Mouse (Mus musculus): ENCODE results near the gene S100a5. TPM values are rescaled to one million over a fixed set of nuclear protein-coding genes. Genes with fewer than 3 reads are reported as not detected.

Gene S100a5
- polyA plus RNA-seq (2014; fragmentation: Nextera tagmentation; extraction: Ambion mirVana) = not detected in 2 replicates

DNA sequence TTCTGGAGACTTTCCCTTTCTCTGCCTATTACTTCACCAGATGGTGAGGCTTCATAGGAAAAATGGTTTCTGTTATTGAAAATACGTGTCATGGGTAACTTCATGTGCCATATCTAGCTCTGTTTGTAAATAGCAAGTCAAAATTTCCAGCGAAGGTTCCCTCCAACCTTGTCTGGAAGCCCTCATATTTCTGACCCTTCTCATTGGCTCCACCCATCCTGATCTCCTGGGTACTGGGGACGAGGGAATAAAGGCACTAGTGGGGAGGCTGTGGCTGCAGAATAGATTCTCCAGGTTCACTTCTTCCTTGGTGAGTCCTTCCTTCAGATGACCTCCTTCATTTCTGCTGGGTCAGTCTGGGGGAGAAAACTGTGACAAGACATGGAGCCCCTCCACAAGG, at the start of gene S100a5:
Gene S100a5, plus strand, starts transcription at position 301 of the 400 bp plus-strand sequence.
- no peak within 1 kb of the TSS for H3K9ac ChIP-seq (ENCODE audit: low read length)
- H3K4me2 ChIP-seq (ENCODE audit: low read depth) = no peak within 1 kb of the TSS
- no peaks in the 10 kb centered on the region for H3K9me3 ChIP-seq (ENCODE audit: control insufficient read depth, low read length)
- no peak within 1 kb of the TSS for H3K27ac ChIP-seq (ENCODE audit: low read depth, low read length)
- DNase-seq (ENCODE audit: low spot score) = no peak
- WGBS = 66% methylated on average over 3 of the region's 3 CpGs
- no peaks in the 10 kb centered on the region for H3K4me1 ChIP-seq (ENCODE audit: control insufficient read depth, insufficient read depth, low read length)
- no peaks in the 10 kb centered on the region for H3K36me3 ChIP-seq (ENCODE audit: control insufficient read depth, insufficient read depth, low read length)
- no peaks in the 10 kb centered on the region for H3K27me3 ChIP-seq (ENCODE audit: control insufficient read depth, insufficient read depth, low read length)
- H3K4me3 ChIP-seq (ENCODE audit: low read depth, low read length) = no peak within 1 kb of the TSS
- no peak for ATAC-seq (ENCODE audit: insufficient read depth, low FRiP score, low TSS enrichment)

- Histone ChIP-seq H3K4me3 (ENCODE audit: low read depth, low read length) (no peak within 1 kb of the TSS), H3K9me3 (ENCODE audit: control insufficient read depth, low read length) (no peaks in the 10 kb centered on the region), H3K4me1 (ENCODE audit: control insufficient read depth, insufficient read depth, low read length) (no peaks in the 10 kb centered on the region), H3K9ac (ENCODE audit: low read length) (no peak within 1 kb of the TSS), H3K4me2 (ENCODE audit: low read depth) (no peak within 1 kb of the TSS), H3K36me3 (ENCODE audit: control insufficient read depth, insufficient read depth, low read length) (no peaks in the 10 kb centered on the region), H3K27ac (ENCODE audit: low read depth, low read length) (no peak within 1 kb of the TSS), H3K27me3 (ENCODE audit: control insufficient read depth, insufficient read depth, low read length) (no peaks in the 10 kb centered on the region)
- 76% methylated on average over 6 of the region's 6 CpGs for WGBS
- ATAC-seq (ENCODE audit: insufficient read depth, low FRiP score, low TSS enrichment) = no peak
- no peak for DNase-seq (ENCODE audit: low spot score)
Observed at GRCm38 (mm10) chr3:90560008-90560628, 48.2 kb upstream of the S100a5 start, which contains the start of gene S100a3. S100a3 (plus strand) TSS chr3:90560578.

- Histone ChIP-seq H3K9me3 (ENCODE audit: control insufficient read depth, low read length) (no peaks in the 10 kb centered on the region), H3K9ac (ENCODE audit: low read length) (no peak overlapping the region), H3K36me3 (ENCODE audit: control insufficient read depth, insufficient read depth, low read length) (no peaks in the 10 kb centered on the region), H3K4me2 (ENCODE audit: low read depth) (no peak overlapping the region), H3K27ac (ENCODE audit: low read depth, low read length) (no peak overlapping the region), H3K4me3 (ENCODE audit: low read depth, low read length) (no peak overlapping the region), H3K27me3 (ENCODE audit: control insufficient read depth, insufficient read depth, low read length) (no peaks in the 10 kb centered on the region), H3K4me1 (ENCODE audit: control insufficient read depth, insufficient read depth, low read length) (no peaks in the 10 kb centered on the region)
- WGBS = 90% methylated on average over 5 of the region's 5 CpGs
- no peak for ATAC-seq (ENCODE audit: insufficient read depth, low FRiP score, low TSS enrichment)
- no peak for DNase-seq (ENCODE audit: low spot score)
Observed at GRCm38 (mm10) chr3:90574691-90575090, 33.6 kb upstream of the S100a5 start.

DNA sequence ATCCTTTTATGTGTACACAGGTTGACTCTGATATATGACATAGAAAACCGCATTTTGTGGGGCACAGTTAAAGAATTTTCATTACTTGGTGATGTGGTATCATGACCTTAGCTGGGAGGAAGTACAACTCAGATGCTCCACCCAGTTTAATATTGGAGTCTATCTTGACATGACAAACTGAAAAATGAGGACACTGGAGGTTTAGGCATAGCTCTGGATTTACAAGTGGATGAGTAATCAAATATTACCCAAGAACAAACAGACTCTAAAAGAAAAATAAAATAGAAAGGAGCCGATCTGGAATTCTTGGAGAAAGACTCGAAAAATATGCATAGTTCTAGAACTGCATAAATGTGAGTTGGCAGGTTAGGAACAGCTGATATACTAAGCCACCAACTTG, 33.0 kb upstream of the S100a5 start:
- Histone ChIP-seq H3K9ac (ENCODE audit: low read length) (no peak overlapping the region), H3K9me3 (ENCODE audit: control insufficient read depth, low read length) (no peaks in the 10 kb centered on the region), H3K27me3 (ENCODE audit: control insufficient read depth, insufficient read depth, low read length) (no peaks in the 10 kb centered on the region), H3K4me2 (ENCODE audit: low read depth) (no peak overlapping the region), H3K4me1 (ENCODE audit: control insufficient read depth, insufficient read depth, low read length) (no peaks in the 10 kb centered on the region), H3K36me3 (ENCODE audit: control insufficient read depth, insufficient read depth, low read length) (no peaks in the 10 kb centered on the region), H3K27ac (ENCODE audit: low read depth, low read length) (no peak overlapping the region), H3K4me3 (ENCODE audit: low read depth, low read length) (no peak overlapping the region)
- WGBS = 86% methylated on average over 3 of the region's 3 CpGs
- ATAC-seq (ENCODE audit: insufficient read depth, low FRiP score, low TSS enrichment) = no peak
- DNase-seq (ENCODE audit: low spot score) = no peak

GRCm38 (mm10) chr3:90576351-90577001, 31.8 kb upstream of the S100a5 start:
- Histone ChIP-seq H3K4me2 (ENCODE audit: low read depth) (no peak overlapping the region), H3K9ac (ENCODE audit: low read length) (no peak overlapping the region), H3K36me3 (ENCODE audit: control insufficient read depth, insufficient read depth, low read length) (no peaks in the 10 kb centered on the region), H3K4me3 (ENCODE audit: low read depth, low read length) (no peak overlapping the region), H3K9me3 (ENCODE audit: control insufficient read depth, low read length) (no peaks in the 10 kb centered on the region), H3K27ac (ENCODE audit: low read depth, low read length) (no peak overlapping the region), H3K27me3 (ENCODE audit: control insufficient read depth, insufficient read depth, low read length) (no peaks in the 10 kb centered on the region), H3K4me1 (ENCODE audit: control insufficient read depth, insufficient read depth, low read length) (no peaks in the 10 kb centered on the region)
- 79% methylated on average over 10 of the region's 10 CpGs for WGBS
- ATAC-seq (ENCODE audit: insufficient read depth, low FRiP score, low TSS enrichment) (no peak), DNase-seq (ENCODE audit: low spot score) (no peak)

DNA sequence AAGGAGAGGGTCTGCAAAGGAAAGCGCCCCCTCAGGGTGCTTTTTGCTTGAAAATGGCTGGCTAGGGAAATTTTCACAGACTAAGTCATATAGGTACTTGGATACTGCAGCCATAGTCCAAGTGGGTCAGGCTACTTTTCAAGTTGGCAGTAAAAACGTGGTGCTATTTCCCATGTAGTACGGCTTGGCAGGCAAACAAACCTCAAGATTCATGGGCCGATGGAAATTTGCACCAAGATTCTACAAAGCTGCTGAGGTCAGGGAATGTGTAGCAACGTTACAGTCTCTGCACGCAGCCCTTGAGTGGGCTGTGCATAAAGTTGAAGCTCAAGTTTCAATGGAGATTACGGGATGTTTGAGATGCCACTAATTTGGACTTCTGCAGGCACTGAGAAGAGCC, 28.9 kb upstream of the S100a5 start:
- 78% methylated on average over 7 of the region's 7 CpGs for WGBS
- Histone ChIP-seq H3K4me3 (ENCODE audit: low read depth, low read length) (no peak overlapping the region), H3K4me2 (ENCODE audit: low read depth) (no peak overlapping the region), H3K27me3 (ENCODE audit: control insufficient read depth, insufficient read depth, low read length) (no peaks in the 10 kb centered on the region), H3K27ac (ENCODE audit: low read depth, low read length) (no peak overlapping the region), H3K9ac (ENCODE audit: low read length) (no peak overlapping the region), H3K36me3 (ENCODE audit: control insufficient read depth, insufficient read depth, low read length) (no peaks in the 10 kb centered on the region), H3K4me1 (ENCODE audit: control insufficient read depth, insufficient read depth, low read length) (no peaks in the 10 kb centered on the region), H3K9me3 (ENCODE audit: control insufficient read depth, low read length) (no peaks in the 10 kb centered on the region)
- DNase-seq (ENCODE audit: low spot score) (no peak), ATAC-seq (ENCODE audit: insufficient read depth, low FRiP score, low TSS enrichment) (no peak)

DNA sequence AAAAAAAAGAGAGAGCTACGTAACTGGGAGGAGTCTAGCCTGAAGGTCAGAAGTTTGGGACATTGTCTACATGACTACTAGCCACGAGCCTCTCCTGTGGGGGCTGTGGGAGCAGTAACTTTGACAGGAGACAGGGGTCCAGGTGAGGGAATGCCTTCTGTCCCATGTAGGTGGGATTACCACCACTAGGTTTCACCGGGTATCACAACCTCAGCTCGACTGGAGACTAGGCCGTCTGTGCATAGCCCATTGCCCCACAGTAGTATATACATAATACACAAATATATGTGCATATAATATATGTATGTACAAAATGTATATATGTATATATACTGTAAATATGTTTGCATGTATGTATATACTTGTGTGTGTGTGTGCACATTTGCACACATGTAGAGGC, 27.2 kb upstream of the S100a5 start:
- Histone ChIP-seq H3K27ac (ENCODE audit: low read depth, low read length) (no peak overlapping the region), H3K4me1 (ENCODE audit: control insufficient read depth, insufficient read depth, low read length) (no peaks in the 10 kb centered on the region), H3K4me2 (ENCODE audit: low read depth) (no peak overlapping the region), H3K9me3 (ENCODE audit: control insufficient read depth, low read length) (no peaks in the 10 kb centered on the region), H3K36me3 (ENCODE audit: control insufficient read depth, insufficient read depth, low read length) (no peaks in the 10 kb centered on the region), H3K9ac (ENCODE audit: low read length) (no peak overlapping the region), H3K27me3 (ENCODE audit: control insufficient read depth, insufficient read depth, low read length) (no peaks in the 10 kb centered on the region), H3K4me3 (ENCODE audit: low read depth, low read length) (no peak overlapping the region)
- DNase-seq (ENCODE audit: low spot score) (no peak), ATAC-seq (ENCODE audit: insufficient read depth, low FRiP score, low TSS enrichment) (no peak)
- WGBS = 92% methylated on average over 5 of the region's 5 CpGs

DNA sequence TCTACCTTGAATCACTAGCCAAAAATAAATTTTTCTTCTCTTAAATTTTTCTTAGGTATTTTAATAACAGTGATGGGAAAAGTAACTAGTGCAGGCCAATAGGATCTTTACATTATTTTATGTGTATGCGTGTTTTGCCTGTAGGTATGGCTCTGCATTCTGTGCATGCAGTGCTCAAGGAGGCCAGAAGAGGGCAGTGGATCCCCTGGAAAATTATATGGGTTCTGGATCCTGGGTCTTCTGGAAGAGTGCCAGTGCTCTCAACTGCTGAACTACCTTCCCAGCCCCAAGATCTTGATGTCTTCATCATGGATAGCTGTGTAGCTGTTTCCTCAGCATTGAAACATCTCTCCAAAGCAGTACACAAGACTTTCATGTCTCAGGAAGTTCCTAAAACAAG, 26.2 kb upstream of the S100a5 start:
- no peaks in the 10 kb centered on the region for H3K4me1 ChIP-seq (ENCODE audit: control insufficient read depth, insufficient read depth, low read length)
- ATAC-seq (ENCODE audit: insufficient read depth, low FRiP score, low TSS enrichment) (no peak), DNase-seq (ENCODE audit: low spot score) (no peak)
- H3K4me2 ChIP-seq (ENCODE audit: low read depth) = no peak overlapping the region
- no peak overlapping the region for H3K4me3 ChIP-seq (ENCODE audit: low read depth, low read length)
- H3K9me3 ChIP-seq (ENCODE audit: control insufficient read depth, low read length) = no peaks in the 10 kb centered on the region
- 98% methylated on average over 1 of the region's 1 CpGs for WGBS
- no peaks in the 10 kb centered on the region for H3K27me3 ChIP-seq (ENCODE audit: control insufficient read depth, insufficient read depth, low read length)
- no peaks in the 10 kb centered on the region for H3K36me3 ChIP-seq (ENCODE audit: control insufficient read depth, insufficient read depth, low read length)
- H3K27ac ChIP-seq (ENCODE audit: low read depth, low read length) = no peak overlapping the region
- no peak overlapping the region for H3K9ac ChIP-seq (ENCODE audit: low read length)

GRCm38 (mm10) chr3:90582556-90582955, 25.8 kb upstream of the S100a5 start:
- Histone ChIP-seq H3K27me3 (ENCODE audit: control insufficient read depth, insufficient read depth, low read length) (no peaks in the 10 kb centered on the region), H3K4me2 (ENCODE audit: low read depth) (no peak overlapping the region), H3K27ac (ENCODE audit: low read depth, low read length) (no peak overlapping the region), H3K4me1 (ENCODE audit: control insufficient read depth, insufficient read depth, low read length) (no peaks in the 10 kb centered on the region), H3K4me3 (ENCODE audit: low read depth, low read length) (no peak overlapping the region), H3K9me3 (ENCODE audit: control insufficient read depth, low read length) (no peaks in the 10 kb centered on the region), H3K36me3 (ENCODE audit: control insufficient read depth, insufficient read depth, low read length) (no peaks in the 10 kb centered on the region), H3K9ac (ENCODE audit: low read length) (no peak overlapping the region)
- DNase-seq (ENCODE audit: low spot score) (no peak), ATAC-seq (ENCODE audit: insufficient read depth, low FRiP score, low TSS enrichment) (no peak)
- whole genome bisulfite sequencing = 80% methylated on average over 4 of the region's 4 CpGs
